Mouse (Mus musculus) MEL (cell line): ENCODE measurements at regions not wholly inside any gene's neighbourhood (a gene's known extent, or its start where the extent isn't known, plus 50 kb on each side); places are given as distances from the start of the nearest gene placed in this dataset.

Experiments used
- CTCF ChIP-seq, 3 experiments: IDR thresholded peaks in 2 of 3; conservative IDR thresholded peaks in 1 of 3; 2 replicates each; pipeline ENCODE4 v1.5.1; 2011 to 2012; ENCODE audit warnings: low read length in 3 of 3, low read depth in 2 of 3, mild to moderate bottlenecking in 2 of 3, improper control_type of control experiment in 1 of 3, inconsistent platforms in 1 of 3, mixed read lengths in 1 of 3, moderate library complexity in 1 of 3; ENCODE audit not compliant: control insufficient read depth in 1 of 3, insufficient read depth in 1 of 3, poor library complexity in 1 of 3, severe bottlenecking in 1 of 3
- MAFK ChIP-seq: IDR thresholded peaks from 2 replicates; pipeline ENCODE4 v1.6.1; 2011; ENCODE audit warnings: low read depth, mild to moderate bottlenecking, low read length, improper control_type of control experiment, borderline replicate concordance
- POLR2A ChIP-seq, 2 experiments: IDR thresholded peaks; 2 replicates each; pipeline ENCODE4 v1.6.1; 2011 to 2012; ENCODE audit warnings: low read length in 2 of 2, mild to moderate bottlenecking in 2 of 2, control low read depth in 1 of 2, improper control_type of control experiment in 1 of 2, low read depth in 1 of 2, moderate library complexity in 1 of 2; ENCODE audit not compliant: control insufficient read depth in 1 of 2, insufficient read depth in 1 of 2, poor library complexity in 1 of 2
- POLR2AphosphoS5 ChIP-seq: IDR thresholded peaks from 2 replicates; pipeline ENCODE4 v1.6.1; 2012; ENCODE audit warnings: low read depth, borderline replicate concordance, mild to moderate bottlenecking, inconsistent platforms, low read length, moderate library complexity, mixed read lengths
- TCF12 ChIP-seq: IDR thresholded peaks from 2 replicates; pipeline ENCODE4 v1.6.1; 2014; ENCODE audit warnings: low read depth, mild to moderate bottlenecking, inconsistent platforms, low read length, improper control_type of control experiment, moderate library complexity
- USF1 ChIP-seq: IDR thresholded peaks from 2 replicates; pipeline ENCODE4 v1.6.1; 2014; ENCODE audit warnings: low read depth, mild to moderate bottlenecking, inconsistent platforms, low read length, improper control_type of control experiment, moderate library complexity
- ZKSCAN1 ChIP-seq: IDR thresholded peaks from 2 replicates; pipeline ENCODE4 v1.6.1; 2012; ENCODE audit warnings: low read depth, mild to moderate bottlenecking, inconsistent platforms, low read length, improper control_type of control experiment, moderate library complexity

DNA sequence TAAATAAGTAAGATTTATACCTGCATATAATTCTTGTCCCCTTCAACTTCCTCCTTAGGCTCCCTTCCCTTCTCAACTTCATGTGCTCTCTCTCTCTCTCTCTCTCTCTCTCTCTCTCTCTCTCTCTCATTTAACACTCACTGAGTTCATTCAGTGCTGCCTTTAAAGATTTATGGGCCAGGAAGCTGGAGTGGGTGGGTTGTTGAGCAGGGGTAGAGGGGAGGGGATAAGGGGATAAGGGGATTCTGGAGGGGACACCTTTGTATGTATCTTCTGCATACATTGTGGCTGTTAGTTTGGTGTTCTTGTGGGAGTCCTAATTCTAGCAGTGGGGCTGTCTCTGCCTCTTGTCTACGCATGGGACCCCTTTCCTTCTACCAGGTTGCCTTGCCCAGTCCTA, 138.3 kb downstream of the Otol1 start:
- no peak for TF ChIP-seq USF1
- TF ChIP-seq POLR2A (IDR thresholded peaks at IDR 0.05; ENCODE audit: control insufficient read depth in 1 of 2, insufficient read depth in 1 of 2, low read depth in 1 of 2, low read length in 2 of 2, poor library complexity in 1 of 2), result no peak
- no peak for TF ChIP-seq CTCF (IDR thresholded peaks at IDR 0.05 in 2 of 3, conservative IDR thresholded peaks at IDR 0.05 in 1 of 3; ENCODE audit: control insufficient read depth in 1 of 3, insufficient read depth in 1 of 3, low read depth in 2 of 3, low read length in 3 of 3, poor library complexity in 1 of 3, severe bottlenecking in 1 of 3)
- no peak for TF ChIP-seq ZKSCAN1
- TF ChIP-seq TCF12, result no peak
- no peak for TF ChIP-seq MAFK
- TF ChIP-seq POLR2AphosphoS5, result no peak
